Mouse (Mus musculus) thymus, postnatal 25 days (tissue): ENCODE results near the gene Slc38a2.
A peak's percentile ranks its signal among the peaks of the same experiment; 100 is the strongest.

Experiments
- DNase-seq: peaks from one replicate; pipeline ENCODE4 v3.0.0; 2022

Slc38a2 gene

GRCm38 (mm10) chr15:96717181-96717580 is 17.7 kb upstream of the Slc38a2 start:
- no peak for DNase-seq

DNA sequence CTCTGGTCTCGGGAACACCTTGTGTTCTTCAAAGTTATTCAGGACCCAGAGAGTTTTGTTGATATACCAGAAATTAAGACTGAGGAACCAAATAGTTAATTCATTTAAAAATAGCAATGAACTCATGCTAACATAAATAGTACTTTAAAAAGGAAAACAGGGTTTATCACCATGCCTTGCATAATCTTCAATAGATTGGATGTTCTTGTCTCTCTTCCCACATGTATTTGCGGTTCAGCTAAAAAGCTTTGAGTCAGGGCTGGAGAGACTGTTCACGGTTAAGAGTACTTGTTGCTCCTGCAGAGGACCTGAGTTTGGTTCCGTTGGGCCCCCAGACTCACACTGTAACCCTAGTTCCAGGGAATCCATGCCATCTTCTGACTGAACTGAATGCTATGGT is 16.8 kb upstream of the Slc38a2 start:
- DNase-seq = no peak

- no peak for DNase-seq
Measured at GRCm38 (mm10) chr15:96715692-96716080, 16.2 kb upstream of the Slc38a2 start.

GRCm38 (mm10) chr15:96715079-96715691 is 15.7 kb upstream of the Slc38a2 start:
- no peak for DNase-seq

GRCm38 (mm10) chr15:96714676-96715016 is 15.1 kb upstream of the Slc38a2 start:
- DNase-seq = peak; percentile 39

DNA sequence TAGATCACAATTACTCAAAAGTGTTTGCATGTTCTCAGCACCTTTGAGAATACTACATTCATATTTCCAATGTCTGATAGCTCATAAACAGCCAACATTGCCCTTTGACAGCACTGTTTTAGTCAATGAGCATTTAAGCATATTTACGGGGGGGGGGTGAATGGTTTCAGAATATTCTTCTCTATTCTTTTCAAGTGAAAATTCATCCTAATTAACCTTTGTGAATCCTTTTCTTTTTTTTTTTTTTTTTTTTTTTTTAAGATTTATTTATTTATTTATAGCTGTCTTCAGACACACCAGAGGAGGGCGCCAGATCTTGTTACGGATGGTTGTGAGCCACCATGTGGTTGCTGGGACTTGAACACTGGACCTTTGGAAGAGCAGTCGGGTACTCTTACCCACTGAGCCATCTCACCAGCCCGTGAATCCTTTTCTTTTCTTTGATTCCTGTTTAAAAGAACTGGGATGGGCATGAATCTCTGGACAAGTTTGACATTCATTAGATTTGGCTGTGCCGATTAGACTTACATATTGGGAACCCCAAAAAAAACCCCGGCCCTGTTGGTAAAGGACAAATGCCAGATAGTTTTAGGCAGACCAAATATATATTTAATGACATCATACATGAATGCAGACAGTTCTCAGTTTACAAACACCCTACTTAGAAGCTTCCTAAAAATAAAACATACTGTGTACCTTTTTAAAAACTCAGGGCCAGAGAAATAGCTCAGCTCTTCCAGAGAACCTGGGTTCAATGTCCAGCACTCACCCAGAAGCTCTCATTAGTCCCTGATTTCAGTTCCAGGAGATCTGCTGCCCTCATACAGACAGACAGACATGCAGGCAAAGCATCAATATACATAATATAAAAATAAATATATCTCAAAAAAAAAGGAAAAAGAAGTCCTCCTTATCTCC is 14.5 kb upstream of the Slc38a2 start:
- DNase-seq = no peak

- no peak for DNase-seq
Measured at GRCm38 (mm10) chr15:96712338-96712737, 12.8 kb upstream of the Slc38a2 start.

- DNase-seq = no peak
Measured at GRCm38 (mm10) chr15:96711664-96712063, 12.1 kb upstream of the Slc38a2 start.

DNA sequence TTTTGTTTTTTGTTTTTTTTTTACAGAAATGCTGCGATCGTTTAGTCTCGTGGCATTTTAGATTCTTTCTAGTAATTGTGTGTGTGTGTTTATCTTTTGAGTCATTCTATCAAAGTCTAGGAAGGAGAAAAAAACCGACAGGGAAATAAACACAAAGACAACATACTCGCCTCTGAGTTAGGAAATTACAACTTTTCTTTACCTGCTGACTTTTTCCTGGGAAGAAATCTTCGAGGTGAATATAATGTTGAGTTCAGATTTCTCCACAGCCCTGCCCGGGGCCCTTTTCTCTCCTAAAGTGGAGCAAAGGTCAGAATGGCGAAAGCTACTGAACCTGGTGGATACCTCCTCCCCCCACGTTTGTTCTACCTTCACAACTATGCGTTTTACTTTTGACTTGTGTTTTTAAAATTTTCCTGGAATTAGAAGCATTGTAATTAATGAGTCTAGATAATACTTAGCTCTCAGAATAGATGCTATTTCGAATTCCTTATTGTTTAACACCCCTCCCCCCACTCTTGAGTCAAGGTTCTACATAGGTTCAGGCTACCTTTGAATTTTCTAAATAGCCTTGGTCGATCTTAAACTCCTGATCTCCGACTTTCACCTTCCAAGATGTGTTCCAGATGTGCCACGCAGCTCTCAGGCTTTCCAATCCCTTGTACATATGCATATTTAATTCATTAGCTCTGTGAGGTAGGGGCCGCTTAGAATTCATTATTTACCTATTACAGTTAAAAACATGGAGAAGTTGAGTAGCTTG is 11.0 kb upstream of the Slc38a2 start:
- peak; percentile 23 for DNase-seq

DNA sequence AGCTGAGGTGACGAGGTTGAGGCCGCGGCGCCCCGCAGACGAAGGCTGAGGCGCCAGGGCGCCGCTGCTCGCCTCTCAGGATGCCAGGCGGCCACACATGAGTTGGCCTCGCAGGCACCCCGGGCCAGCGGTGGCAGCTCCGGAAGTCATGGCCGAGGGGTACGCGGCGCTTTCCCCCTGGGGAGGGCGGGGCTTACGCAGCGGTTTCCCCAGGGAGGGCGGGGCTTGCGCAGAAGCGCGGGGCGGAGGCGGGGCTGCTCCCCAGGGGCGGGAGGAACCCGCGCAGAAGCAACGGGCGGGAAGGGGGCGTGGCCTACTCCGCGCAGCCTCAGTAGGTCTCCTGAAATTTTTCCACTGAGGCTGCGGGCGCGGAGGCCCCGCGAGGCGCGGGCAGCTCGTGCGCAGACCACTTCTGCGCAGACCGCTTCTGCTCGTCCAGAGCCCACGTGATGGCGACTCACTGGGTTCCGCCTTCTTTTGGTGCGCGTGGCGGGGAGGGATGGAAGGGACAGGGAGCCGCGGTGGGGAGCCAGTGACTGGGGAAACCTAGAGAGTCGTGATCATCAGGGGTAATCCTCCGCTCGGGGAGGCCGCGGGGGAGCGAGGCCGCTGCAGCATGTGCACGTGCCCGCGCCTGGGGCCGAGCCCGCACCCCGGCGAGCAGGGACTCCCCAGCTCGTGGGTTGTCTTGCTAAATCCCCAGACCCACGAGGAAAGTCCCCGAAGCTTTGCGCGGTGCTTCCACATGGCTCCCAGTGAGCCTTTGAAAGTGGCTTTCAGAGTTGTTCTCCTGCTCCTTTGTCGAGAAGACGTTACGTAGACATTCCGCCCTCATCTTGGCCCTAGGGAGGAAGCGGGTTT is 10.2 kb upstream of the Slc38a2 start:
- peak; percentile 99 for DNase-seq

DNA sequence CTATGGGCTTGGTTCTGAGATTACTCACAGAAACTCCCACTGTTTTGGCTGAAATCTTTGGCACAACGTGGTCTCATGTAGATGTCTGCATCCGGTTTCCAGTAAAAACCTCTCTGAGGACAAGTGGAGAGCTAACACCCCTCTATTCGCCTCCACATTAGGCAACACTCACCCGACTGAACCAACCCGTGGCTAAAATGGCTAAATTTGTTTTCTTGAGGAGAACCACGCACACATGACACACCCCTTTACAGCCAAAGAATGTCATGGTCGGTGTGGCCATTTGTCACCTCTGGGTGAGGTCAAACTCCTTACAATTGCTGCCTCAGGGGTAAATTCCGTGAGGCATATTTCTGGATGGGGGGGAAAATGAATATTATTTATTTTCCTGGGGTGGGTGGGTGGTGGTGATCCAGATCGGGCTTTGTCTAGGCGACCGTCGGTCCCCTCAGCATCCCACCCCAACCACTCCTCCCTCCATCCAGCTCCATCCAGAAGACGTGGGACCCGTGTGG is 9.5 kb upstream of the Slc38a2 start:
- peak; percentile 23 for DNase-seq

DNA sequence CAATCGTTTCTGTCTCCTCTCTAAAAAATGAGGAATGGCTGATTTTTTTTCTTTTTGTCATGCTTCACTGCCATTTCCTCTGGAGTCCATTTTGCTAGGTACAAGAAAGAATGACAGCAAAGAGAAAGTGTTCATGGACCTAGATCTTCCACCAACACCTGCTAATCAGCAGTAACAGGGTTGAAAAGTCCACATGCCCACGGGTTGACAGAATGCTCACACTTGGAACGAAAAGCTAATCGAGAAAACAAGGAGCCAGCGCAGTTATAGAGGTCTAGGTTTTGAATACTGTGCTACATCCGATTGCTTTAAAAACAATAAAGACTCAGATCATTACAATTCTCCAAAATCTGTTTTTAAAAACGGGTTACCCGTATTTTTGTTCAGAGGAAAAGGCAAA is 8.9 kb upstream of the Slc38a2 start:
- DNase-seq = no peak

- no peak for DNase-seq
Measured at GRCm38 (mm10) chr15:96707936-96708335, 8.4 kb upstream of the Slc38a2 start.

- DNase-seq = no peak
Measured at GRCm38 (mm10) chr15:96702466-96703031, 3.0 kb upstream of the Slc38a2 start.

- DNase-seq = no peak
Measured at GRCm38 (mm10) chr15:96700766-96701165, 1.2 kb upstream of the Slc38a2 start.

DNA sequence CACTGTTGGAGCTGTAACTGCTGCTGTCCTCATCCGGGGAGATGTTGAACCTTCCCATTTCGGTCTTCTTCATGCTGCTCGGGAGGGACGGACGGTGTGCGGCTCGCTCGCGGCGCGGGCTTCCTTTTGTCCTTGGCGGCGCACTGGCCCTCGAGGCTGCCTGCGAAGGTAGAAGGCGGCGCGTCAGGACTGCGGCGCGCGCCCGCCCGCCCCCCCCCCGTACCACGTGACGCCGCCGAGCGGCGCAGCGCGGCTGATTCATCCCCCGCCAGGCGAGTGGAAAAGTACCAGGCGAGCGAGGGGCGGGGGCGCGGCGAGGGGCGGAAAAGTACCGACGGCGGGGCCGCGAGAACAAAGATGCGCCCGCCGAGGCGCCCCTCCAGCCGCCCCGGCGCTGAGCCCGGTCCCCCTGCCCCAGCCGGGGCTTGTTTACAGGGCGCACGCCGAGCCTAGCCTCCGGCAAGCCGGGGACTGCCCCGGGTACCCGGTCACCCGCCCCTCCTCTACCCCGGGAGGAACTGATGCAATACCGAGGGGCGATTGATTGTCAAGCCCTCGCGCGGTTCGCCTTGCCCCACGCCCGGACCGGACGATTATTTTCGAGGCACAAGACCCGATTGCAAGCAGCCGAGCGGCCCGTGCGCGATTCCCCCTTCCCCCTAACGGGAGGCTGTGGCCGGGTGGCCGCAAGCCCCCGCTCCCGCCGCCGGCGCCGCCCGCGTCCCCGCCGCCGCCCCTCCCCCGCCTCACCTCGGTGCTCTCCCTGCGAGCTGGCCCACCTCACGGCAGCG is 677 bp downstream of the Slc38a2 start:
- peak; percentile 94 for DNase-seq

DNA sequence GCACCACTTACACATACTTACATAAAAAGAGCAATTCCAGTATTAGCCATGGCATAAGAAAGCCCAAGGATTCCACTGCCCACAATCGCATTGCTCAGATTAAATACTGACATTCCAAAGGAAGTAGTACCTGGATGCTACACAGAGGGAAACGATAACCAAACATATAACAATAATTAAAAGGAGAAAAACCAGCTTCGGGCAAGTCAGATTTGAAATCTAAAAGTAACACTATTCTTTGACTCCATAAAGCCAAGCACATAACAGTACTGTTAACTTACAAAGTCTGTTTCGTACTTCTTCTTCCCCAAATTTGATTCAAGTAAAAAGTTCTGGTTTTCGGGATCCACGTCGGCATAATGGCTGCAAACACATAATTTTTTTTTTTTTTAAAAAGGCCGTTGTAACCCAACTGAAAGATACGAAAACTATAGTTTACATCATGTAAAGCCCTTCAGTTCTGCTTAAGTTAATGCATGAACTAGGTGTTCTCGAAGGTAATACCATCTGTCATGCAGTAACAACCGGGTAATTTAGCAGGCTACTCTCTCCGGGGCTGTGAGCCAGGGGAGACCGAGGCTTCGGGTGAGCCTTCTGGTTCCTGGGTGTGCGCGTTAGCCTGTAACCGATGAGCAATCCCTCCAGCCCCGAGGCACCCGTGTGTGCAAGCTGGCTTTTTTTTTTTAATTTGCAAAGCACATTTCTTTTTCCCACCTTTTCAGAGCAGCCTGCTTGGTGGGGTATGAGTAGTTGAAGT is 1.5 kb downstream of the Slc38a2 start:
- DNase-seq = no peak

DNA sequence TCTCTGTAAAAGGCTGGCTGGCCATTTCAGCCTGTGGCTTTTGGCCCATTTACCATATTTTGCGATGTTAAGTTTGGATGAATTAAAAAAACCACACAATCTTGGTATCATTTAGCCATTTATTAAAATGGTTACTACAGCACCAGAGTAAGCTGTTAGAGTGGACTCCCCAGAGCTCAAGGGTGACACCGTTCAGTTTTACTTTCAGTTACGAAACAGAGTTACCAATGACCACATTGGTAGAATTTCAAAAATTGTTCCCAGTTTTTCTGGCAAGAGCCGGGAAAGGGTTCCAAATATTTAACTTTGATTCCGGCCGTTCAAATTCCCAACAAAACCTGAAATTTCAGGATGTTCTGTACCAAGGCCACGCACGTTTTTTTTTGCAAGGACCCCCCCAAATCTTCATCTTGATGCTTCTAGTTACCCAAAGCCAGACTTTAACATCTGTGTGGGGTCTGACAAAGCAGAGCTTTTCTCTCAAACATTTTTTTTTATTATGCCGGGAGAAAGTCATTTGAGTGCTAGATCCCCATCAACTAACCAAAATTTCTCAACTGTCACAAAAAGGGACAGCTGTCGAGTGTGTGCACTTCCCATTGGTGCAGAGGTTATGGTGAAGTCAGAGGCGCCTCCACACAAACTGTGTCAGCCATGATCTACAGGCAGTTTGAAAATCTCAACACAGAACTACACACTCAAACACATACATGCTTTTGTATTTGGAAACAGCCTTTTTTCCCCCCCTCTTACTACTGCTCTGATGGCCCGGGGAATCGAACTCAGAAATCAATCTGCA is 2.8 kb downstream of the Slc38a2 start:
- no peak for DNase-seq
